Mouse (Mus musculus): ENCODE data around the gene Cyp8b1.
A peak's percentile ranks its signal among the peaks of the same experiment; 100 is the strongest.

Gene Cyp8b1

DNA sequence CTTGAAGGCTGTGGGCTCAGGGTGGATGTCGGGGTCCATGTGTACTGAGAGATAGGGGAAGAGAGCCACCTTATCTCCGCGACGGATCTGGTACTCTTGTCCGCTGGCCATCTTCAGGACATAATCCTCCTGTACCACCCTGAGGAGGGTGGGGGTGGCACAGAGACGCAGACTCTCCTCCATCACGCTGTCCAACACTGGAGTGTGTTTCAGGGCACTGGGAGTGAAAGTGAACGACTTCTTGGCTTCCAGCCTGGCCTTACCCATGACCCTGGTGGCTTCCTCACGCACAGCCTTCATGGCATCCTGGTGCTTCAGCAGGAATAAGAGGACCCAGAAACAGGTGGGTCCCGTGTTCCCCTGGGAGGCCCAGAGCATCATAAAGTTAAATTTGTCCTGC, 1.0 kb downstream of the Cyp8b1 start:
- no peak for DNase-seq (ENCODE audit: low spot score)

GRCm38 (mm10) chr9:121914226-121914757, 1.8 kb downstream of the Cyp8b1 start:
- no peak for DNase-seq (ENCODE audit: low spot score)

DNA sequence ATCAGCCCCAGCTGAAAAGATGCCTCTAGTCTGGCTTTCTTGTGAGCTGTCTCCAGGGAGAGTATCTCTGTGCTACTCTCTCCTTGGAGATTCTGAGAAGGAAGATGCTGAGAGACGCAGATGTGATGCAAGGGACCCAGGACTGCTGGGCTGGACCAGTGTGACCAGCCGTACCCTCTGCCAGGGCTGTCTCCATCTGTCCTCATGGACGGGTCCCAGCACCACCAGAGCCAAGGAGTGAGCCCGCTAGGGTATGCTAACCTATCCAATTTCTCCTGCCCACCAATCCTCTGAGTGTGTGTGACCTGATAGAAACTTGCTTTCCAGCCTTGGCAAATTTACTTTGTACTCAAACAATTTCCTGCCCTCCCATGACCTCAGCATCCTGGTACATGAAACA, 3.3 kb downstream of the Cyp8b1 start:
- no peak for DNase-seq (ENCODE audit: low spot score)

DNA sequence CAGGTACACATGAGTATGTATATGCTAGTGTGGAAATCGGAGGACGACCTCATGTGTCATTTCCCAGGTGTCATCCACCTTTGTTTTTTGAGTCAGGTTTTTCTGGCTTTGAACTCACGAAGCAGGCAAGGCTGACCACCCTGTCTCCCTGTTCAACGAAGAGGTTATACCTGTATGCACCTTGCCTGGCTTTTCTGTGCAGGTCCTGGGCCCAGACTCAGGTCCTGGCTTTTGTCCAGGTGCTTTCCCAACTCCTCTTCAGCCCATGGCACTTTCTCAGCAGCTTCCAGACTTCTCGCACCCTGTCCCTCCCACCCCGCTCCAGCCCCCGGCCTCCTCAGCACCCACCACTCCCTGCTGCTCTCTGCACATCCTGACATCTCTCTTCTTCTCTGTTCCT, 4.9 kb downstream of the Cyp8b1 start:
- DNase-seq (ENCODE audit: low spot score) = no peak

DNA sequence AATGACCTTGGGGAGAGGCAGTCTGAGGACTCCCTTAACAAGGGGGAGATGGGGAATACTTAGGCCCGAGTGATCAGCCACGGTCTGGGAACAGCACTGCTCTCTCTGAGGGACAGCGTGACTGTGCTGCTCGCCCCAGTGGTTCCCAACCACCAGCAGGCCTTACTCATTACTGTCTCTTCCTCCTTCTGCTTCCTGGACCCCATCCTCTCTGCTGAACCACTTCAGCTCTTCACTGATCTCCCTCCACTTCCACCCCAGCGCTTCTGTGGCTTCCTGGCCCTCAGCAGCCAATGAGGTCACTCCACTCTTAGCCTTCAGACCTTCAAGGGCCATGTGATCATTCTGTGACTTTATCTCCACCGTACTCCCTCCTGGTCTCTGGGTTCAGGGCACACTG, 6.5 kb downstream of the Cyp8b1 start:
- DNase-seq (ENCODE audit: low spot score) = no peak

GRCm38 (mm10) chr9:121908321-121908720, 7.8 kb downstream of the Cyp8b1 start:
- DNase-seq (ENCODE audit: low spot score) = no peak

DNA sequence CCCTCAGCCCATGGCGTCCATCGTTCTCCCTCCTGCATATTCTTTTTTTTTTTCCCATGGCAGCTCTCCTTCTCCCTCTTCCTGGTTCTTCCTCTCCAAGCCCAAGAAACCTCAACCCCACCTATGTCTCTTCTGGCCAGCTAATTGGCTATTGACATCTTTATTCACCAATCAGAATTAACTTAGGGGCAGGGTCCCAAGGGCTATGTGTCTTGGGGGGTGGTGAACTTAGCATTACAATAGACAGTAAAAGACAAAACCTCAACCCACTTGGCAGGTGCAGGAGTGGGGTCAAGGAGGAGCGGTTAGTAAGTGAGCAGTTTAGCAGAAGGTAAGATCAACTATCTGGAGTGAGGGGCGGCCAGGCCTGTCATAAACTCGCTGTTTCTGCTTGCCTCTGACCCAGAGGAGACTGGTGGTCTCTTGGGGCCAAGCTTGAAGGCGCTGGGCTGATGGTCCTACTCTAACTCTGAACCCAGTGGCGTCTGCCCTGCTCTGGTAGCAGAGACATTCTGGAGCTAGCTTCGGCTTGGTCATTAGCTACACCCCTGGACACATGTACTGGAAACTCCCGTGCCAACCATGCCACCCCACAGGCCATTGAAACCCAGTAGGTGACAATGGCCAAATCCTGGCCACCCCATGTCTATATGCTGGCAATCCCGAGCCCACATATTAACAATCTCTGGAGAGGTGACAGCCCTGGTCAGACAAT, 8.6 kb downstream of the Cyp8b1 start:
- no peak for DNase-seq (ENCODE audit: low spot score)

DNA sequence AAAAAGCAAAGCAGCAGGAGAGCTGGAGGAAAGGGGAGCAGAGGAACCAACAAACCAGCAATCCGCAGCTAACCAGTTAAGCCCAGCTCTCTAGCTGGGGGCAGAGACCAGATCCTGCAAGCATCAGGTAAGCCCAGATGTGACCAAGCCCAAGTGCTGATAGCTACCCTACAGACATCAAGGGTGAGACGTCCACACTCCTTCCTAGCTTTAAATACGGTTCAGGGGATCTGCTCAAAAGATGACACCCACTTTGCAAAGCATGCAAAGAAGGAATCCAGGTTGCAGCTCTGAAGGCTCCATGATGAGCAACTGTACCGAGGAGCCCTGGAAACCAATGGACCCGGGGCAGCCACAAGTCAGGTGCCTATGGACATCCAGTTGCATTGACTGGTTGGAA, 9.6 kb downstream of the Cyp8b1 start:
- no peak for DNase-seq (ENCODE audit: low spot score)

- DNase-seq (ENCODE audit: low spot score) = peak; percentile 27
These were observed 10.4 kb downstream of the Cyp8b1 start for GRCm38 (mm10) chr9:121905556-121906185.

- no peak for DNase-seq (ENCODE audit: low spot score)
These were observed 11.2 kb downstream of the Cyp8b1 start for GRCm38 (mm10) chr9:121904946-121905345.

GRCm38 (mm10) chr9:121904319-121904718, 11.8 kb downstream of the Cyp8b1 start:
- no peak for DNase-seq (ENCODE audit: low spot score)

GRCm38 (mm10) chr9:121903476-121904305, 12.4 kb downstream of the Cyp8b1 start:
- no peak for DNase-seq (ENCODE audit: low spot score)

DNA sequence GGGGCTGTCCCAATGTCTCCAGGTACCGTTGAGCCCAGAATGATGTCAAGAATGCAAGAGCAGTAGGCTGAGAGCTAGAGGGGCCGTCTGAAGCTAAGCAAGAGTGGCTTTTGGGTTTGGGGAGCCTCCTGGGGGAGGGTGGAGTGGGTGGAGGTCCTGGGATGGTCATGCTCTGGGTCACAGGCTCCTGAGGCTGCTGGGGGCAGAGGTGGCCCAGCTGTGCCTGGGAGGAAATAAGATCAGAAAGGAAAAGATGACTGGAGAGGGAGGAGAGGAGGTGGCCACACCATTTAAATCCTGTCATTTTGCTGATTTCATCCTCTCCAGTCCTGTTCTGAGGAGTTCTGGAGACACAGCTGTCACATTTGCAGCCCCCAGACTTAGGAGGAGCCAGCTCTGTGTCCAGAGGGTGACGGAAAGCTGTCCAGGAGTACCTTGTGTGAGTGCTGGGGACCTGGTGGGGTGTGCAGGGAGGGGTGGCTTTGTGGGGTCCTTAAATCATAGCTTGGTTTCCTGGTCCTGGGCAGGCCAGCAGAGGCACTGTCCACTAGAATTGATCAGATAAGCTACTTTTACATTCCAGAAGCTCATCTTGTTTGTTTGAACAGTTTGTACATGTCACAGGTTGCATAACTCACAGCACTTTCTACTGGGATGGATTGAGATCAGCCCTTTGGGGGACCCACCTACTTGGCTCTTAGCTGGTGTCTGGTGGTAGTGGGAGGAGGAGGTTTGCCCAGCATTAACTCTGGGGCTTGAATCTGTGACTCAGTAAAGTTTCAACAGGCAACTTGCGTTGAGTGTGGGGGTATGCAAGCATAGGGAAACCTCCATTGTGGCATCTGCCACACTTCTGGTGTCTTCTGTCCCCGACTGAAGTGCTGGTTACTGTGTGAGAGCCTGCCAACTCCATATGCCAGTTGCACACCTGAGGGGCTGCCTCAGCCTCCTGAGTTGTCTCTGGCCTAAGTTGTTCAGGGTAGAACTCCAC, 14.1 kb downstream of the Cyp8b1 start:
- DNase-seq (ENCODE audit: low spot score) = no peak

DNA sequence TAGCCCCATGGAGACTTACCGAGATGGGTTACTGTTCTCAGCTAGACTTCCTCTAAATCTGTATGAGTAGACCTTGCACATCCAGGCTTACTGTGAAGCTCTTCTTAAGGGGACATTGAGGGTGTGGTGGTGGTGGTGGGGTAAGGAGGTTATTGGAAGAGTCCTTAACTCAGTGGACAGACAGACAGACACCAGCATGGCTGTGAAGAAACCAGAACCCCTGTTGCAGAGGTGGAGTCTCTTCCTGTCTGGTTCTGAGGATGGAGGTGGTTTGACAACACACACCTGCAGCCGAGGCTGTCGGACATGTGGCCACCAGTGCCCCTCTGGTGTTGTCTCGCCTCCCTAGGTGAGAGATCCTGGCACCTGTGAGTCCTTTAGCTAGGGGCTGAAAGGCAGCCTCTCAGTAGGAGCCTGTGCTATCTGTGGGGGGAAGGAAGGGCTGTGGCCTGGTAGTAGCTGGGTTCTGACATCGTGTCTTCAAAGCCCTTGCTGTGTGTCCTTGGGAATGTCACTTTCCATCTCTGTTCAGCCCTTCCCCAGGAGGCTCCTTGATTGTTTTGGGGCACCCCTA, 15.7 kb downstream of the Cyp8b1 start:
- DNase-seq (ENCODE audit: low spot score) = no peak

DNA sequence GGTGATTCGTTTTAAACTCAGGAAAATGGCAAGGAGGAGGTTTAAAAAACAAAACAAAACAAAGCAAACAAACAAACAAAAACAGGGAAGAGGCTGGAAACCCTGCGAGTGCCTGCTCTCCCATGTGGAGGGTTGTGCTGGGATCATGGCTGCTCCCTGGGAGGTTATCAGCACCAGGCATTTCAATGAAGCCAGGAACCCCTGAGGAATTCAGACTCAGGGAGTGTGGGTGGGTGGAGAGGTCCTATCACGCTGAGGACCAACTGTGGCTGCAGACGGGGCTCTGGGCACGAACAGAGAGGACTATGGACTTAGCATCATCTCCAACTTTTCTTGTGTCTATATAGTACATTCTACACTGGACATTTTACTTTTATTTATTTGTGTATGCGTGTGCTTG, 16.8 kb downstream of the Cyp8b1 start:
- DNase-seq (ENCODE audit: low spot score) = no peak

- no peak for DNase-seq (ENCODE audit: low spot score)
These were observed 17.9 kb downstream of the Cyp8b1 start, which contains the start of gene Ackr2 for GRCm38 (mm10) chr9:121898245-121898644. Gene Ackr2, plus strand, starts transcription at chr9:121898355.

DNA sequence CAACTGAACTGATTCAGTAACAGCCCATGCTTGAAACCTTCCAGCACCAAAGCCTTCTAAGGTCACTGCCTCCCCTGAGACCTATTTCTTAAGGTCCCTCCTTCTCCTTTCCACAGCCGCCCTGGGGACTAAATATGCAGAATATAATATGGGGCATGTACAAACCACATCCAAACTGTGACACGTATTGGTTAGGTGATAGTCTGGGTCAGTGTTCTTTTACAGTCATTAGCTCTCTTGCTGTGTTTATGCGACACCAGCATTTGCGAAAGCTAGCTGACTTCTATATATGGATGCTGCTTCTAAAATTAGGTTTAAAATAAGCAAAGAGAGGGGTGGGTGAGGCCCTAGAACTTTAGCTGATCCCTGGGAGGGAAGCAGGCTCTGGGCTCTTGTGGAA, 19.3 kb downstream of the Cyp8b1 start:
- no peak for DNase-seq (ENCODE audit: low spot score)

DNA sequence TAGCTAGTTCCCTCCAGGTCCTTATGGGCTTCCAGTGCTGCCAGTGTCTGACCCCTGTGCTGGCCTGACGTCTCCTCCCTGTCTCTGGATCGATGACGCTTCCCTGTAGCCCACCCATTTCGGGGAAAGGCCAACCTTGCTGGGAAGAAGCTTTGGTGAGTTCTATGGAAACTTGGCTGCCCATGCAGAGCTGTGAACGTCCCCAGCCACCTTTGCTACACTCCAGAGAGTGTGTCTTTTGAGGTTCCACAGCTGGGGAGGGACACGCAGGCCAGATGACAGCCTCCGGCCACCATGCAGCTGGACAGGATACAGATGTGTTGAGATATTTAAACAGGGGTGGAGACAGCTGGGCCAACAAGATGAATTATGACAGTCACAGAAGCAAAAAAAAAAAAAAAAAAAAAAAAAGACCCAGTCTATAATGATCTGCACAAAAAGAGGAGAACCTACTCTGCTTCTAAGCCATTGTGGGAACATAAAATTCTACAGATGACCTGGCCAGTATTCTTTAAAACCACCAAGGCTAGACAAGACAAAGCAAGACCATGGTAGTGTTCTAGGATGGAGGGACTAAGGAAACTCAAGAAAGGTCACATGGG, 20.6 kb downstream of the Cyp8b1 start:
- DNase-seq (ENCODE audit: low spot score) = no peak

DNA sequence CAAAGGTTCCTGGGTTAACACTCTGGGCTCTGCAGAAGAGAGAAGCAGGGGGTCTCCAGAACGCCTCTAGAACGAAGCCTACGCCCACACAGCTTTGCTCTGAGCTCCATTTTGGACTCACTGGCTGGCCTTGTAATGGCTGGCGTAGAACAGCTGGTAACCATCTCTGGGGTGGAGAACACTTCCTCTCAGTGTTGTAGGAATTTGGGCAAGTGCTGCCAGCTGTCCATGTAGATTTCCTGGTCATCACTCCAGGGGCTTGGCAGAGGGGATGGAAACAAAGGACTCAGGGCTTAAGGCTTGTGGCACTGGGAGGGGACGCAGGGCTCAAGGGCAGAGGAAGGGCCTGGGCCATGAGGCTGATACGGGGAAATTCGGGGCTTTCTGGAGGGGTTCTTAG, 21.7 kb downstream of the Cyp8b1 start:
- DNase-seq (ENCODE audit: low spot score) = no peak

DNA sequence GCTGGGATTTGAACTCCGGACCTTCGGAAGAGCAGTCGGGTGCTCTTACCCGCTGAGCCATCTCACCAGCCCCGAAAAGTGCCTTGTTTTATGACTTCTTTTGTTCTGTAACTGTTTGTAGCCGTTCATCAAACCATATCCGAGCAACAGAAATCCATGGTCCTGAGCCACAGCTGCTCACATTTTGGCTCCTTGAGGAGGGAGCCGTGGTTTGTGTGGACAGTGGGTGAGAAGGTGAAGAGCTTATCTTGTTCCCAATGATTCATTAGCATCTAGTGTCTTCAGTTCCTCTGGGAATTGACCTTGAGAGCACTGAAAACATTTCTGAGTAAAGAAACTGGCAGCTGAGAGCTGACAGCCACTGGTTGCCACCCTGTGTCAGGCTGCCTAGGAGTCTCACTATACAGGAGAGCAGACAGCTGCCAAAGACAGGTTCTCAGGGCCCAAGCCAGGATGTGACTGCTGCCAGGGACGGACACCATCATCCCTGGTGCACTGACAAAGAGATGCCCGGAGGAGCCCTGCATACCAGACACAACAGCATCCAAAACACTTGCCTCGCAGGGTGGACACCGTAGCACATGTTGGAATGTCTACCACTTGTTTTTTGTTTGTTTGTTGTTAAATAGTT, 23.9 kb downstream of the Cyp8b1 start:
- peak; percentile 31 for DNase-seq (ENCODE audit: low spot score)
